Mouse (Mus musculus) lung, postnatal 0 days (tissue): Measurements from ENCODE around the gene Smok3a.

Experiments
- CTCF ChIP-seq: IDR thresholded peaks from 2 replicates; pipeline ENCODE4 v1.5.1; 2016; ENCODE audit warnings: antibody characterized with exemption, mild to moderate bottlenecking
- EP300 ChIP-seq: IDR thresholded peaks from 2 replicates; pipeline ENCODE4 v1.6.1; 2016; ENCODE audit warnings: antibody characterized with exemption, mild to moderate bottlenecking, control low read depth

- TF ChIP-seq CTCF = no peak
- TF ChIP-seq EP300 = no peak
Measured at GRCm38 (mm10) chr5:137986351-137986750, 34.7 kb upstream of the Smok3a start.
